Mouse (Mus musculus) left cerebral cortex, adult 18-20 months (tissue): ENCODE results near the gene Osbp2. TPM values are rescaled to one million over a fixed set of nuclear protein-coding genes. Genes with fewer than 3 reads are reported as not detected.
"Not testable (repeated sequence)": the region's sequence is repeated elsewhere in the genome, so short reads cannot be mapped to it uniquely, and the experiment has no call there.

ENCODE experiments used
- DNase-seq, 2 experiments: peaks; one replicate each; pipeline ENCODE4 v3.0.0; 2021 to 2022; ENCODE audit warnings: low spot score in 2 of 2, mixed read lengths in 1 of 2
- long read RNA-seq, 2 experiments: library from polyadenylated mRNA; stranded (forward); transcript quantifications; one replicate each; pipeline ENCODE4 v2.0.0; 2021
- total RNA-seq, 2 experiments: library from RNA; stranded (reverse); gene quantifications; 2 replicates each; pipeline ENCODE4 v1.2.3; 2021

Osbp2 gene
- total RNA-seq: 100 to 1,000 TPM; 132 to 142 TPM
- long read RNA-seq, experiment 1, full-length matches to known transcripts: 9 of 95 reads
- long read RNA-seq, experiment 1, partial matches to known transcripts: 33 of 95 reads
- long read RNA-seq, experiment 1, other reads (novel, unspliced or antisense): 53 of 95 reads
- long read RNA-seq, experiment 2, full-length matches to known transcripts: 5 of 56 reads
- long read RNA-seq, experiment 2, partial matches to known transcripts: 6 of 56 reads
- long read RNA-seq, experiment 2, other reads (novel, unspliced or antisense): 45 of 56 reads

- peak; percentile 71 to 84 for DNase-seq
Observed at GRCm38 (mm10) chr11:3863454-3864112, at the start of gene Osbp2. Gene Osbp2 (minus strand): TSS chr11:3863903.

- no peak for DNase-seq
Observed at GRCm38 (mm10) chr11:3912875-3913271, 49.2 kb upstream of the Osbp2 start.

- DNase-seq: peak in 1 of 2 experiments; percentile 45
Observed at GRCm38 (mm10) chr11:3912100-3912874, 48.6 kb upstream of the Osbp2 start.

GRCm38 (mm10) chr11:3911440-3911839, 47.7 kb upstream of the Osbp2 start:
- not testable (repeated sequence) for DNase-seq

- no peak for DNase-seq
Observed at GRCm38 (mm10) chr11:3910513-3911310, 47.0 kb upstream of the Osbp2 start.

GRCm38 (mm10) chr11:3909236-3909635, 45.5 kb upstream of the Osbp2 start:
- DNase-seq: no peak

- DNase-seq: no peak
Observed at GRCm38 (mm10) chr11:3905446-3905845, 41.7 kb upstream of the Osbp2 start.

- DNase-seq: no peak
Observed at GRCm38 (mm10) chr11:3904673-3905072, 41.0 kb upstream of the Osbp2 start.

- DNase-seq: peak in 1 of 2 experiments; percentile 41
Observed at GRCm38 (mm10) chr11:3903046-3903445, 39.3 kb upstream of the Osbp2 start.

- no peak for DNase-seq
Observed at GRCm38 (mm10) chr11:3902516-3902915, 38.8 kb upstream of the Osbp2 start.

GRCm38 (mm10) chr11:3900296-3900695, 36.6 kb upstream of the Osbp2 start:
- DNase-seq: no peak

- DNase-seq: no peak
Observed at GRCm38 (mm10) chr11:3895933-3896332, 32.2 kb upstream of the Osbp2 start.

GRCm38 (mm10) chr11:3895458-3895857, 31.8 kb upstream of the Osbp2 start:
- no peak for DNase-seq

- peak; percentile 96 to 97 for DNase-seq
Observed at GRCm38 (mm10) chr11:3894406-3895281, 30.9 kb upstream of the Osbp2 start, which contains the start of the genes 4921536K21Rik and Dusp18. Gene 4921536K21Rik (minus strand): TSS chr11:3895098. Gene Dusp18 (plus strand): TSS chr11:3895240.

GRCm38 (mm10) chr11:3893970-3894369, 30.3 kb upstream of the Osbp2 start:
- DNase-seq: no peak

- DNase-seq: no peak
Observed at GRCm38 (mm10) chr11:3887331-3887730, 23.6 kb upstream of the Osbp2 start.

- DNase-seq: no peak
Observed at GRCm38 (mm10) chr11:3883711-3884110, 20.0 kb upstream of the Osbp2 start.

GRCm38 (mm10) chr11:3879836-3880235, 16.1 kb upstream of the Osbp2 start:
- peak; percentile 70 to 87 for DNase-seq

- no peak for DNase-seq
Observed at GRCm38 (mm10) chr11:3878660-3879059, 15.0 kb upstream of the Osbp2 start.

GRCm38 (mm10) chr11:3876419-3876818, 12.7 kb upstream of the Osbp2 start:
- no peak for DNase-seq
